Mouse (Mus musculus) heart, postnatal 10 days (tissue): ENCODE data around the gene Hmgcl. TPM values are rescaled to one million over a fixed set of nuclear protein-coding genes. Genes with fewer than 3 reads are reported as not detected.

Experiments
- DNase-seq, 2 experiments: peaks; one replicate each; pipeline ENCODE4 v3.0.0; 2021
- intact Hi-C: fragments of 180-260 bp; cut with DNase I; formaldehyde crosslinking; loops from one replicate; pipeline ENCODE4 v1.15.1; 2025
- total RNA-seq, 2 experiments: library from RNA; stranded (reverse); gene quantifications; 2 replicates each; pipeline ENCODE4 v1.2.3; 2021

The Hmgcl gene
- total RNA-seq, 2 experiments from 2014 or later: 66.3 to 67.5 TPM

DNA sequence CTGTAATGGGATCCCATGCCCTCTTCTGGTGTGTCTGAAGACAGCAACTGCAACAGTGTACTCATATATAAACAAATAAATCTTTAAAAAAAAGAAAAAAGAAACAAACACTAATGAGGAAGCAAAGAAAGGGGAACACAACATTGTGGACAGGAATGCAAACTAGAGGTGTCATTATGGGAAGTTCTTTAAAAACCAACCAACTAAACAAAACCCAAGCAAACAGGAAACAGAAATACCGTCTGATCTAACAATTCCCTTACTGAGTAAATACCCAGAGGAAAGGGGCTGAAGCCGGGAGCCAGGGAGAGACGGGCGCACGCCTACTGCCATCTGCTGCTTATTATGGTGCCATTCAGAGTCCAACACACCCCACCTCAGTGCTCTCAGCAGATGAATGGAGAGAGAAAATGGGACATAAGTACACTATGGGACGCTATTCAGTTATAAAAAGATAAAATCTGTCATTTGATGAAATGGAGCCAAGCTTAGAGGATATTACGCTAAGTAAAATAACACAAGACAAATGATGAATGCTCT, 35.3 kb downstream of the Hmgcl start:
- intact Hi-C loops: no loop called here
- no peak for DNase-seq

DNA sequence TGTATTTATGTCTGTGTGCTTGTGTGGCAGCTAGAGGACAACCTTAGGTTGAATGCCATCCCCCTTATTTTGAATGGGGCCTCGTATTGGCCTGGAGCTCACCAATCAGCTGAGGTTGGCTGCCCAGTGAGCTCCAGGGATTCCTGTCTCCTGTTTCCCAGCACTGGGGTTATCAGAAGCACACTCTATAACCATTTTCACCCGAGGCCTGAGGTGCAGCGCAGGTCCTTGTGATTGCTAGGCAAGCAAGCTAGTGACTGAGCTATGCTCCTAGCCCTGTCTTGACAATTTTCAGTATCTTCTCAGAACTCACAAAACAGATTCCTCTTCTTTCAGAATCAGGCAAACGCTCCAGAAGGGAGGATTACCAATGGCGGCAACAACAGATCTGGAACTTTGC, 38.3 kb downstream of the Hmgcl start:
- intact Hi-C loops: no loop called here
- DNase-seq: no peak

DNA sequence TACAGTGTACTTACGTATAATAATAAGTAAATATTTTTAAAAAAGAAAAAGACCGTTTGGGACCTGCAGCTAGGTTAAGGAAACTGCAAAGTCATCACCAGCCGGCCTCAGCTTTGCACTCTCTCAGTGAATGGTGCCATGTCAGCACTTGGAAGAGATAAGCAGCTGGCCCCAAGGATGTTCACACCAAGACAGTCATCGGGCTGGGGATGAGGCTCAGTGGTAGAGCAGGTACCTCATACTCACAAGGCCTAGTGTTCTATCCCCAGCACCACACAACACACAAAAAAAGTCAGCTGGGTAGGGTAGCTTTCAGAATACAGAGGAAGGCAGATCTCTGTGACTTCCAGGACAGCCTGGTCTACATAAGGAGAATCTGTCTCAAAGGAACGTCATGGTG, 38.9 kb downstream of the Hmgcl start:
- DNase-seq: no peak
- intact Hi-C loops: no loop called here

DNA sequence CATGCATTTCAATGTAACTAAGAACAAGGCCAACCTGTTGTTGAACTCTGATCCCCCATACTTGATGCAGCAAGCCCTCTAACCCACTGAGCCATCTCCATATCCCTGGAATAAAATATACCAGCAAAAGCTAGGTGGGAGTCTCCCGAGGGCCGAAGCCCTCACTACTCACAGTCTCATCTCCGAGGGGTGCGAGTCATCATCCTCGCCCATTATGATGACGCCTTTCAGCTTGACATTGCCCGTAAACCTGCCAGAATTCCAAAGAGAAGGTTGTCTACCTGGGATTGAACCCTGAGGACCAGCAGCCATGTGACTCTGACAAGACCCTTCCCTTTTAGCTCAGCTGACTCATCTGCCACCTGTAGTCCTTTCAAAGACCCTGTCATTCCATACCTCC, 39.5 kb downstream of the Hmgcl start:
- DNase-seq: no peak
- intact Hi-C loops: no loop called here

DNA sequence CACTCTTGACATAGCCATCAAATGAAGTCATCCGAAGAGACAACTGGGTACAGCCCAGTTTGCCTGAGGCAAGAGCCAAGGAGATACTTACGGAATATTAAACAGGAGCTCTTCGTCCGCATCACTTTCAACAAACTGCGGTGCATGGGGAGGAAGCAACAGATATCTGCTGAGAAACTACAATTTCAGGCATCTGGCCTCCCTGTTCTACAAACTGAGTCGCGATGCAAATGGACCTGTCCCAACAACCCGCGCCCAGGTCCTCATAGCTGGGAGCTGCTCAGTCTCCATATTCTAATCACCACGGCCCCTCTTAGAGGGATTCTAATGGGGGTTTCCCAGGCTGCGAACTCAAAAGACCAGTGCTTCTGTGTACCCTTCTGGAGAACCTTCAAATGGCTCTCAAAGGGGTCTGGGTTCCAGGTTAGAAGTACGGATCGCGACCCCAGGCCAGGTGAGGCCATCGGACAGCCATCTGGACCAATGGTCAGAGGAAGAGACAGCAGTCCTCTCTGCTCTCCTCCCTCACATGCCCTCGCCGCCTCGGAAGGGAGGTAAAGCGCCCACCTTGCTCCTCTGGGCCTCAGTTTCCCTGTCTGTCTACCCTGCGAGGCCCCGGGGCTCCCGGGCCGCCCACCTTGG, 40.2 kb downstream of the Hmgcl start:
- DNase-seq: no peak
- intact Hi-C loops: no loop called here

DNA sequence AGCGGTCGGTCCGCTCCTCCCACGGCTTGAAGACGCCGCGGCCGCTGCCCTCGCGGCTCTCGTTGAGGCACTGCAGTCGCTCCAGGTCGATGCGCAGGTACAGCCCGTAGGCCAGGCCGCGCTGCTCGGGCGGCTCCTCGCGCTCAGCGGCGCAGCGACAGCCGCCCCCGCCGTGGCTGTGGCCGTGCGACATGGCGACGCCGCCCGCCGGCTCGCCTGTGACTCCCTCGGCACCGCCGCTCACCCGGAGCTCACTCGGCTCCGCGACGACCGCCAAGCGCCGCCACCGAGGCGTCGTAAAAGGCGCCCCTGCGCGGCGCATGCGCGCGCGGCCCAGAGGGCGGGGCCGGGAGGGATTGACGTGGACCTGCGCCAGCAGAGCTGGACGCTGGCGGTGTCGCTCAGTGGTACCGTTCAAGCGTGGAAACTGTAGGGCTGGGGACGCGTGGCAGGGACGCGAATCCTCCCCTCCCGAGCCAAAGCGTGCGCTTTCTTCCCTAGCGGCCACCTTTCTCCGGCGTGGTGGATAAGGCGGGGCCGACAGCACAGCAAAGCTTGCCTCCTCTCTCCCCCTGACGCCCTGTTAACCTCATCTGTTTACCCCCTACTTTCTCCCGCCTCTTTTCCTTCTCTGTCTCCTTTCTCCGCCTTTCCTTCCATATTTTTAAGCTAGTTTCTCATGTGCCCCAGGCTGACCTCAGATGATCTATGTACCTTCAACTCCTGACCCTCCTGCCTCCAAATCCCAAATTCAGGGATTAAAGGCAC, 40.9 kb downstream of the Hmgcl start, which contains the start of gene Pithd1:
Gene Pithd1, minus strand, starts transcription at position 322 of the 768 bp plus-strand sequence.
- intact Hi-C loops: no loop called here
- peak; percentile 94 to 95 for DNase-seq

DNA sequence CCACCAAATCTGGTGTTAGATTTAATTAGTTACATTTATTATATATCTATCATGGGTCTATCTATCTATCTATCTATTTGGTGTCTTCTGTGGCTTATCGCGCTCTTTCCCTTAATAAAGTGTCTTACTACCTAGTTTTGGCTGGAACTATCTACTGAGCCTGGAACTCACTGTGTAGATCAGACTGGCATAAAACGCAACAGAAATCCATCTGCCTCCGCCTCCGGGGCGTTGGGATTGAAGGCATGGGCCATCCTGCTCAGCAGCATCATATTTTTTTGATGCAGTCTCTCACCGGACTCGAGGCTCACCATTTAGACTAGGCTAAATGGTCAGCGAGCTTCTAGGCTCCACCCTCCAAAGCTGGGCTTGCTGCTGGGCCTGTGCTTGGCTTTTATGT, 41.5 kb downstream of the Hmgcl start:
- intact Hi-C loops: no loop called here
- DNase-seq: no peak

DNA sequence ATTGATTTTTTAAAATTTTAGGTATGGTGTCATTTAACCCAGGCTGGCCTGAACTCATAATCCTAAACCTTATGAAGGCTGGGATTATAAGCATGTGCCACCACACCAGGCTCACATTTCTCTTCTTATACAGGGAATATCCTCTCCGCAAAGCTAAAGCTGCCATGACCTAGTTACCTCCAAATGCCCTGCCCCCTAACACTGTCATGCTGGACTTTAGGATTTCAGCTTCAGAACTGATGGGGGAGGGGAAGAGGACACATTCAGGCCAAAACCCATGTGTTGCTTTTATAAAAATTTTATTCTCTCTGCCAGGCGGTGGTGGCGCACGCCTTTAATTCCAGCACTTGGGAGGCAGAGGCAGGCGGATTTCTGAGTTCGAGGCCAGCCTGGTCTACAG, 47.7 kb downstream of the Hmgcl start:
- DNase-seq: no peak
- intact Hi-C loops: no loop called here

DNA sequence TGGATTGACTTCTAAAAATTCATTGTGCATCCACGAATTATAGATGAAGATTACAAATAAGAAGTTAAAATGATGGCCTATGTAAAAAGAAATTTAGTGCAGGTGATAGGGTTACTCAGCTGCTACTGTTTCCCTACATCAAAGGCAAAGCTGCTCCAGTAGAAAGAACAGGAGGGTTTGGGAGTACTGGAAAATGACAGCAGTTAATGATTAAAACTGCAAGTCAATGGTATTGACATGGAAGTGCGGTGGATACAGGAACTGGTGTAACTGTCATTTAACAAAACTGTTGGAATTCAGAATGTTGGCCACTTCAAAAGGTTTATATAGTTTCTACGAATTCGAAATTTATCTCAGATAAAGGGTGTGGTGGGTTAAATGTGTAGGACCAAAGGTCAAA, 48.9 kb downstream of the Hmgcl start:
- intact Hi-C loops: no loop called here
- no peak for DNase-seq

DNA sequence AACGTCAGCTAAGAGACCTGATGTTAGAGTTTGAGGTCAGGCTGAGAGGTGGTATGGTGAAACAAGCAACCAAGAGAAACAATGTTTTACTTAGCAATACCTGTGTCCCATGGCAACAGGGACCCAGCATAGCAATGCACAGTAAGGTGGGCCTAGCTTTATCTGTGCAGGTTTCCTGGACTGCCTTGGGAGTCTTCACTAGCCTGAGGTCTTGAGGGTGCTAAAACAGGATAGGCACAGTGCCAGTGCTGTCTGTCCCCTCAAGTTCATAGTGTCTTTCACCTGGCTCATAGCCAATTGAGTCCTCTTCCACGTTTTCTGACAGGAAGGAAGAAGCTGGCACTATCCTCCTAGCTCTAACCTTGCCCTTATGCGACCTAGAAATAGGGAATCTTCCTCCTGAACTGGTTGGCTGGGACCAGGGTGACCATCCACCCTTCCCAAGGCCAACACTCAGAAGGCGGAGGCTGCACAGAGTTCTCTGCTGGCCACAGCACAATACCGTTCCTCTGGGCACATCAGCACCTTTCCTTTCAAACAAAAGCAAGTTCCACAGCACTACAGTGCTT, 57.9 kb downstream of the Hmgcl start:
- intact Hi-C loops: loop anchor here (5.0 kb wide), 1 partner anchor 43 kb away; no protein-coding TSS in a partner anchor
- DNase-seq: no peak

DNA sequence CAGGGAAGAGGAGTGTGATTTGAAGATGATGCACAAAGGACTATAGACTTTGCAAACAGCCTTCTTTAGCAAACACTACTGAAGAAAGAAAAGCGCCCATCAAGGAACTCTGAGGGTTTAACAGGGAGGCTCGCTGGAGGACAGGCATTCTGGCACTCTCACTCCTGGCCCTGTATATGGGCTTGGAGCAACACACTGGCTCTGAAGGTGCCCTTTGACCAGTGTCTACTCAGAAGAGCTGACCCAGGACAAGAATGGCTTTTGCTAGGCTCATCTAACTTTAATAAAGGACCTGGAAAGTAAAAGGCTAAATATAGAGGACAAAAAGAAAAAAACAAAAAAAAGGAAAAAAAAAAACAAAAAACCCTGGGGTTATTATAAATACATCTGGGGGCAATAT, 58.7 kb downstream of the Hmgcl start:
- intact Hi-C loops: loop anchor here (5.0 kb wide), 1 partner anchor 42 kb away; no protein-coding TSS in a partner anchor
- no peak for DNase-seq

DNA sequence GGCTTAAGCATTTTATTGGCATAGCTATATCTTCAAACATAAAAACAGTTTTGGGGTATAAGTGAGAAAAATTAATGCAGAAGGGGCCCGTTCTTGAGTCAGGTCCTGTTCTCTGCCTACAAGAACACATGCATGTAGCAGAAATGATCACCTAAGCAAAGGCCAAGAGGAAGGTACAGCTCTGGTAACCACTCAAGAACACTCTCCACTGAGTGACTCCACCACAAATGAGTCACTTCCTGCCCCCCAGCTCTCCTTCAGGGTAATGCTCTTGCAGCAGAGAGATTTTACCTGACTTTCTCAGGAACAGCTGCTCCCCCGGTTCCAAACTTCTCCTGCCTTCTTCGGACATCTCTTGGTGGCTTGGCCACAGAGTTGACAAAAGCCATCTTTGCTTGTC, 60.6 kb downstream of the Hmgcl start:
- intact Hi-C loops: no loop called here
- no peak for DNase-seq

DNA sequence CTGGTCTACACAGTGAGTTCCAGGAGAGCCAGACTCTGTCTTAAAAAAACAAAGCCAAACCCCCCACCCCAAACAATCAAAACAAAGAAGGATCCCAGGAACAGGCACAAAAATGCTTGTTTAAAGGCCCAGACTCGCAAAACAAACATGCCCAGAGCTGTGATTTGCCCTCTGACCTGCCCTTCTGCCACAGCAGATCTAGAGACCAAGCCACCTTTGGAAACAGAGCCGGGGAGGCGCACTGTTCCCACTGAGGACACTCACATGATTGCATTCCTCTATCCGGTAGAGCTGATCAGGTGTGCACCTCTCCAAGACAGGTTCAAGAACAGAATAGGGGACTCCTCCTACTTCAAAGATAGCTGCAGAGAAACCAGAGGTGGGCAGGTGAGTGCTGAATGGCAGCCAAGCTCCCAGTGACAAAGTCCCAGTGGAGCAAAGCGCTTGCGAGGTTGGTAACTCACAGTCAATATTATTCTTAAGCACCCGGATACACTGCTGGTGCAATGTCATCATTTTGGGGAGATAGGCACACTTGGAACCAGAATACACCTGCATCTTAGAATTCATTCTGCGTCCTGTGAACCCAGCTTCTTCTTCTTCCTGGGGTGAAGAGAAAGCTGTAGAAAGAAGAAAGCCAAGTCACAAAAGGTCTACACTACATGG, 62.7 kb downstream of the Hmgcl start:
- DNase-seq: no peak
- intact Hi-C loops: no loop called here

DNA sequence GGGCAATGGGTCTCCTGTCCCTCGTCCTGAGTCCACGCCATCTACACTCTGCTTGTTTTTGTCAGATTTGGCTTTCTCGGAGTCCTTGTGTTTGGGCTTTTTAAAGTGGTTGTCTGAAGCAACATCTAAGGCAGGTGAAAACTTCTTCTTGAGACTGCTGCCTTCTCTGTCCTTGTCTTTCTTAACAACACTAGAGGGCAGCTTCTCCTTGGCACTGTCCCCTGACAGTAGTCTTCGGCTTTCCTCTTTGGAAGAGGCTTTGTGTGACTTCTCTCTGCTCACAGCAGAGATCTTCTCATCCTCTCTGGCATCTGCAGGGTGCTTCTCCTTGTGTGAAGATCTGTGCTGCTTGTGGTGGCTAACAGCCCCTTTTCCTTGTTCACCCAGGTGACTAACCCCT, 64.3 kb downstream of the Hmgcl start:
- no peak for DNase-seq
- intact Hi-C loops: no loop called here

Other genes with a start within 250 kb of the Hmgcl start
- under 1 TPM; 0.22 to 0.64 TPM for gene Il22ra1, start 218.3 kb upstream of the Hmgcl start, total RNA-seq
- under 1 TPM; 0.77 to 0.84 TPM for gene Myom3, start 186.7 kb upstream of the Hmgcl start, total RNA-seq
- 10 to 100 TPM; 61.2 to 64.1 TPM for gene Srsf10, start 90.7 kb upstream of the Hmgcl start, total RNA-seq
- 100 to 1,000 TPM in 1 of 2 experiments, 10 to 100 TPM in 1; 99.4 to 105 TPM for gene Pnrc2, start 72.6 kb upstream of the Hmgcl start, total RNA-seq
- gene Cnr2, start 51.1 kb upstream of the Hmgcl start, total RNA-seq: under 1 TPM; 0.77 to 0.94 TPM
- 10 to 100 TPM; 43.2 to 44.5 TPM for gene Fuca1, start 25.7 kb upstream of the Hmgcl start, total RNA-seq
- 1 to 10 TPM; 5.2 to 5.7 TPM for gene Gale, start 17.3 kb downstream of the Hmgcl start, total RNA-seq
- 10 to 100 TPM; 42.6 to 47.8 TPM for gene Lypla2, start 26.2 kb downstream of the Hmgcl start, total RNA-seq
- 10 to 100 TPM; 20.7 to 21.3 TPM for gene Pithd1, start 40.8 kb downstream of the Hmgcl start, total RNA-seq
- 10 to 100 TPM; 34.8 to 36.0 TPM for gene Eloa, start 75.3 kb downstream of the Hmgcl start, total RNA-seq
- 100 to 1,000 TPM; 318 to 346 TPM for gene Rpl11, start 107.0 kb downstream of the Hmgcl start, total RNA-seq
- gene Id3, start 197.0 kb downstream of the Hmgcl start, total RNA-seq: 100 to 1,000 TPM; 104 TPM
- gene E2f2, start 225.9 kb downstream of the Hmgcl start, total RNA-seq: 1 to 10 TPM; 4.3 to 6.8 TPM